Mouse (Mus musculus): ENCODE results near the gene Nppa. TPM values are rescaled to one million over a fixed set of nuclear protein-coding genes. Genes with fewer than 3 reads are reported as not detected.

The Nppa gene
- polyA plus RNA-seq, 1 experiment from 2014 or later: 7,623 TPM

DNA sequence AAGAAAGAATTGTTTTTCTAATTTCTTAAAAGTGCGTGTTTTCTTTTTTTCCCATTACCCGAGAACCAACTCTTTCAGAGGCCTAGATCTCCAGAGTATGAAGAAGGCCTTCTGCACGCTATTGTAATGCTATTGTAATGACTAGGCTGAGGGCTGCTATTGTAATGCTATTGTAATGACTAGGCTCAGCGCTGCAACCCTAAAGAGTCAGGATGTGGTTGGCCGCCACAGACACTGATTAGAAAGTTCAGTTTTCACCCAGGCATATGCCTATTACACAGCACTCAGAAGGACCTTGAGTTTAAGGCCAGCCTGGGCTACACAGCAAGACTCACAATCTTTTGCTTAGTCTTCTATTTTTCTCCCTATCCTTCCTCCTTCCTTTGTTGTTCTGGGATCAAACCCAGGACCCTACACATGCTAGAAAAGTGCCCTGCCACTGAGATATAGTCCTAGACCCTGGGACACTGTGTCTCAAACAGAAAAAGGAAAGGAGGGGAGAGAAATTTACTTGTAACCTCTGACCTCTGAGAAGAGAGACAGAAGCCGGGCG is 33.4 kb downstream of the Nppa start:
- Histone ChIP-seq H3K27me3 (ENCODE audit: control insufficient read depth, insufficient read depth, low read length) (no peaks in the 10 kb centered on the region), H3K9ac (ENCODE audit: low read length) (no peak overlapping the region), H3K4me2 (ENCODE audit: low read length) (no peak overlapping the region), H3K36me3 (ENCODE audit: control insufficient read depth, insufficient read depth, low read length) (peaks cover 46% of the 10 kb centered on the region), H3K4me1 (ENCODE audit: control insufficient read depth in 2 of 2, insufficient read depth in 2 of 2, low read length in 2 of 2) (peaks cover 0 to 8% of the 10 kb centered on the region in 2 experiments; a peak in 3 of 4 replicates), H3K4me3 (ENCODE audit: control insufficient read depth in 1 of 2, insufficient read depth in 1 of 2, low read depth in 1 of 2, low read length in 2 of 2) (no peak overlapping the region), H3K27ac (replicated peaks in 1 of 2; ENCODE audit: control insufficient read depth in 1 of 2, insufficient read depth in 1 of 2, low read depth in 2 of 2, low read length in 2 of 2) (no peak overlapping the region), H3K9me3 (ENCODE audit: control insufficient read depth, low read length) (no peaks in the 10 kb centered on the region)
- no peak for ATAC-seq (ENCODE audit: insufficient number of reproducible peaks, insufficient read depth, low FRiP score, low read depth)
- WGBS: 81% methylated on average over 7 of the region's 7 CpGs

DNA sequence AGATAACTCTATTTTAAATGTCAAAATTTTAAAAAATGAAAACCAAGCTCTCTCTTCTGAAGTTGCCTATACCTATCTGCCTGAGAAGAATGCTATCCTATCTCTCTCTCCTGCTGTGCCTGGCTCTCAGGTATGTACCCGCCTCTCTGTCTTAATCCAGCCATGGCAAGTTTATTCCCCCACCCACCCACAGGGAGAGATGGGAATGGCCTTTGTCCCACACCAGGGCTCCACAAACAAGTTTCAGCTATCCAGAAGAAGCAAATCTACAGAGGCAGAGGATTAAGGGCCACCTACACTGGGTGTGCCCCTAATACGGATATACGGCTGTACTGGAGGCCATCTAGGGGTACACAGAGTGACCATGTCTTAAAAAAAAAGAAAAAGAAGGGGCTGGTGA is 34.9 kb downstream of the Nppa start:
- H3K4me1 ChIP-seq (ENCODE audit: control insufficient read depth in 2 of 2, insufficient read depth in 2 of 2, low read length in 2 of 2): peaks cover 10 to 21% of the 10 kb centered on the region in 2 experiments
- 88% methylated on average over 3 of the region's 3 CpGs for WGBS
- no peak overlapping the region for H3K9ac ChIP-seq (ENCODE audit: low read length)

DNA sequence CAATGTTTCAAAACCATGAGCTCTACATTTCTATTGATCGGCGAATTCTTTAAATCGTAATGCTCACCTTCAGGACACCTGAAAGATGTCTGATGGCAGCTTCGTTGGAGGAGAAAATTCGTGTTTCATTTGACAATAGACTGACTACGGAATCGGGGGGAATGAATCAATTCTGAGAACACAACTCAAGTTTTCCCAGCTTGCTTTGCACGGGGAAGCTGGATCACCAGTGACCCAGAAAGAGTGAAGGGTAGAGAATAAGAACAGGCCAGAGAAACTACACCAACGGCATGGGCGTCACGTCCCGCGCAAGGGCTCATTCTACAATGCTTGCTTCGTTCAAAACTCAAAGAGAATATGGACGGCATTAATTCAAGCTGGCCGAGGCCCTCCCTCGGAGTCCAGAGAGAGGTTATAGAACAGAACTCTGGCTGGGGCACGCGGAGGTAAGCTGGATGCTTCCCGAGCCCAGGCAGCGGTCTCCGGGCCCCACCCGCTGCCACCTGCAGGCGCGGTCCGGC is 37.6 kb downstream of the Nppa start:
- H3K4me3 ChIP-seq (ENCODE audit: control insufficient read depth in 1 of 2, insufficient read depth in 1 of 2, low read depth in 1 of 2, low read length in 2 of 2): peak overlapping the region; percentile 79 to 88
- peaks cover 20 to 39% of the 10 kb centered on the region in 2 experiments for H3K4me1 ChIP-seq (ENCODE audit: control insufficient read depth in 2 of 2, insufficient read depth in 2 of 2, low read length in 2 of 2)
- peak overlapping the region; percentile 62 to 79 for H3K27ac ChIP-seq (replicated peaks in 1 of 2; ENCODE audit: control insufficient read depth in 1 of 2, insufficient read depth in 1 of 2, low read depth in 2 of 2, low read length in 2 of 2)
- 7% methylated on average over 26 of the region's 26 CpGs for WGBS
- H3K4me2 ChIP-seq (ENCODE audit: low read length): peak overlapping the region; percentile 76
- H3K36me3 ChIP-seq (ENCODE audit: control insufficient read depth, insufficient read depth, low read length): peaks cover 30% of the 10 kb centered on the region
- no peaks in the 10 kb centered on the region for H3K27me3 ChIP-seq (ENCODE audit: control insufficient read depth, insufficient read depth, low read length)
- peak overlapping the region; percentile 74 for H3K9ac ChIP-seq (ENCODE audit: low read length)
- no peaks in the 10 kb centered on the region for H3K9me3 ChIP-seq (ENCODE audit: control insufficient read depth, low read length)
- no peak for ATAC-seq (ENCODE audit: insufficient number of reproducible peaks, insufficient read depth, low FRiP score, low read depth)

More for the DNA sequence above, 34.9 kb downstream of the Nppa start:
- no peak overlapping the region for H3K4me2 ChIP-seq (ENCODE audit: low read length)
- ATAC-seq (ENCODE audit: insufficient number of reproducible peaks, insufficient read depth, low FRiP score, low read depth): no peak
- no peaks in the 10 kb centered on the region for H3K9me3 ChIP-seq (ENCODE audit: control insufficient read depth, low read length)
- H3K36me3 ChIP-seq (ENCODE audit: control insufficient read depth, insufficient read depth, low read length): peaks cover 35% of the 10 kb centered on the region
- H3K4me3 ChIP-seq (ENCODE audit: control insufficient read depth in 1 of 2, insufficient read depth in 1 of 2, low read depth in 1 of 2, low read length in 2 of 2): no peak overlapping the region
- H3K27ac ChIP-seq (replicated peaks in 1 of 2; ENCODE audit: control insufficient read depth in 1 of 2, insufficient read depth in 1 of 2, low read depth in 2 of 2, low read length in 2 of 2): no peak overlapping the region
- H3K27me3 ChIP-seq (ENCODE audit: control insufficient read depth, insufficient read depth, low read length): no peaks in the 10 kb centered on the region

DNA sequence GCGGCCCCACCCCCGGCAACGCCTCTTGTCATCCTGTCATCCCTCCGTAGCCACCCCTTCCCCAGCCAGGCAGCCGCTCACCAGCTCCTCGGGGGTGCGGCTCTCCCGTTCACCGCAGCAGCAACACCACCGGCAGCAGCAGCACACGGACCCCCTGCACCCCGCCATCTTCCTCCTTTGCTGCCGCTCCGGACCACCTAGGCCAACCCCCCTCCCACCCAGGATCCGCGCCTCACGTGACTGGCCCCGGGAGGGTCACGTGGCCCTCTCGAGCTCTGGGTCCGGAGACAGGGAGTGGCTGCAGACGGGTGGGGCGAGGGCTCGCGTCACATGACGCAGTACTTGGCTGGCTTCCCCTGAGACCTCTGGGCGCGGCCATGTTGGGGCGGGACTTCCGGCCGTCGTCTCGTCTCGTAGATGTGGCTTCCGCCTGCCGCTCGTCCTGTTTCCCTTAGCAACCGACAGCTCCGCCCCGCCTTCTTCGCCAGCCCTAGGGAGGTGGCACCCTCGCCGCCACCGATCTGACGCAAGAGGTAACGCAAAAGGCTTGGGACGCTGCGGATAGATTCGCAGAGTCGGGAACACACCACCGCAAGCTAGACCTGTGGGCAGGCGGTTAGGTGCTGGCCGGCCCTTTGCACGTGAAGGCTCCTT is 38.2 kb downstream of the Nppa start, which contains the start of the genes Clcn6 and Mthfr:
Gene Clcn6 (minus strand): TSS at position 222 of the 654 bp plus-strand sequence.
Gene Mthfr (plus strand): TSS at position 478 of the 654 bp plus-strand sequence.
- no peaks in the 10 kb centered on the region for H3K27me3 ChIP-seq (ENCODE audit: control insufficient read depth, insufficient read depth, low read length)
- ATAC-seq (ENCODE audit: insufficient number of reproducible peaks, insufficient read depth, low FRiP score, low read depth): peak; percentile 94
- peaks cover 20 to 39% of the 10 kb centered on the region in 2 experiments for H3K4me1 ChIP-seq (ENCODE audit: control insufficient read depth in 2 of 2, insufficient read depth in 2 of 2, low read length in 2 of 2)
- H3K36me3 ChIP-seq (ENCODE audit: control insufficient read depth, insufficient read depth, low read length): peaks cover 32% of the 10 kb centered on the region
- H3K9me3 ChIP-seq (ENCODE audit: control insufficient read depth, low read length): no peaks in the 10 kb centered on the region
- peak within 1 kb of the TSS; percentile 79 to 88 for H3K4me3 ChIP-seq (ENCODE audit: control insufficient read depth in 1 of 2, insufficient read depth in 1 of 2, low read depth in 1 of 2, low read length in 2 of 2)
- peak within 1 kb of the TSS; percentile 62 to 81 for H3K27ac ChIP-seq (replicated peaks in 1 of 2; ENCODE audit: control insufficient read depth in 1 of 2, insufficient read depth in 1 of 2, low read depth in 2 of 2, low read length in 2 of 2)
- under 1% methylated on average over 54 of the region's 54 CpGs for WGBS
- peak within 1 kb of the TSS; percentile 79 for H3K9ac ChIP-seq (ENCODE audit: low read length)
- peak within 1 kb of the TSS; percentile 86 for H3K4me2 ChIP-seq (ENCODE audit: low read length)

DNA sequence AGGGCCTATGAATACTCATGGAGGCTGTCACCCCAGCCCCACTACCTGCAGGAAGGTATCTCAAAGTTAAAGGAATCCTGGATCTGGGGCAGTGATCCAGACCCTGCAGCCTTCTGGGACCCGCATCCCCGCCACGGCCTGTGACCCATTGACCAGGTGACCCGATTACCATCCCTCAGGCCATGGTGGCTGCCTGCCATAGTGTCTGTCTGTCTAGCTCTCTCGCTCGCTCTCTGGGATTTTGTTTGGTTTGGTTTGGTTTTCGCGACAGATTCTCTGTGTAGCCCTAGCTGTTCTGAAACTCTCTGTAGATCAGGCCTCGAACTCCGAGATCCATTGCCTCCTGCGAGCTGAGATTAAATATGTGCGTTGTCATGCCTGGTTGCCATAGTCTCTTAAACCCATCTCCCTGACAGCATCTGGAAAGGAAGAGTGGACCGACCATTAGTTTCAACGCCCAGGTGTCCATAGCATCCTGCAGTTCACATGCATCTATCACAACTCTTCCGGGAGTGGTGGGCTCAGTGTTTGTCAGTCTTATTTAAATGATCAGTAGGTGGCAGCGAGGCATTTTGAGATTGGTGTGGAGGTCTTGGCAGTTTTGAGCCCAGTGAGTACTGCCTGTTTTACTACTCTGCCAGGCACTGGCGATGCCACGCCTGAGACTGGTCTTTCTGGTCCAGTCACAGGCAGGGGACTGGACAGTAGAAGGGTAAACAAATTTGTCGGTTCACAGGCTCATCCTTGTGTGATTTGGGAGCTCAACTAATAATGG is 38.9 kb downstream of the Nppa start:
- Histone ChIP-seq H3K27ac (replicated peaks in 1 of 2; ENCODE audit: control insufficient read depth in 1 of 2, insufficient read depth in 1 of 2, low read depth in 2 of 2, low read length in 2 of 2) (peak overlapping the region; percentile 56 to 81), H3K9me3 (ENCODE audit: control insufficient read depth, low read length) (no peaks in the 10 kb centered on the region), H3K4me2 (ENCODE audit: low read length) (peak overlapping the region; percentile 86), H3K4me3 (ENCODE audit: control insufficient read depth in 1 of 2, insufficient read depth in 1 of 2, low read depth in 1 of 2, low read length in 2 of 2) (peak overlapping the region; percentile 79 to 80), H3K36me3 (ENCODE audit: control insufficient read depth, insufficient read depth, low read length) (peaks cover 33% of the 10 kb centered on the region), H3K4me1 (ENCODE audit: control insufficient read depth in 2 of 2, insufficient read depth in 2 of 2, low read length in 2 of 2) (peaks cover 20 to 41% of the 10 kb centered on the region in 2 experiments), H3K27me3 (ENCODE audit: control insufficient read depth, insufficient read depth, low read length) (no peaks in the 10 kb centered on the region), H3K9ac (ENCODE audit: low read length) (peak overlapping the region; percentile 79)
- WGBS: 21% methylated on average over 19 of the region's 19 CpGs
- no peak for ATAC-seq (ENCODE audit: insufficient number of reproducible peaks, insufficient read depth, low FRiP score, low read depth)

DNA sequence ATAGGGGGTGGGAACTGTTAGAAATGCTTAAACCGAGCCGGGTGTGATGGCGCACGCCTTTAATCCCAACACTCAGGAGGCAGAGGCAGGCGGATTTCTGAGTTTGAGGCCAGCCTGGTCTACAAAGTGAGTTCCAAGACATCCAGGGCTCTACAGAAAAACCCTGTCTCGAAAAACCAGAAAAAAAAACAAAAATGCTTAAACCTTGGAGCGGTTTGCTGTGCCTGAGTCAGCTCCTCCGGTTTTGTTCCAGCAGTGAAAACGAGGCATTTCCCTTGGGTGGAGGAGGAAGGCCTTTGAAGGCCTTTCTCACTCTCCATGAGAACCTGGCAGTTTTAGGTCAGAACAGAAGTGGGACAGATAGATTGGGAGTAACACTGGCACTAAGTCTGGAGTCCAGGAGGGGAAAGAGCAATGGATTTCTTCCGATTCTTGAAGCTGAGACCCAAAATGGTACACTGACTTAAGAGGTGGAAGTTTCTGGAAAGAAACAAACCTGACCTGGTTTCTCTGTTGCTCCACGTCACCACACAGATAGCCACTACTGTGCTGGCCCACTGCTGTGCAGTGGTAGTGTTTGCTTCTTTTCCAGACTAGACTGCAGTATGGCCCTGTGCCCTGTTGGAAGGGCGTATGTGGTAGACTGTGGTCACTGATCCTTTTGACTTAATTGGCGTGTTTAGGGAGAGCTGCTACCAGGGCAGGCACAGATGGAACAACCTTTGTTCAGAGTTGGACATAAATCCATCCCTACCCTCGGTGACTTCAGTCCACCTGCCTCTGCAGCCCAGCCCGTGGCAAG is 39.7 kb downstream of the Nppa start:
- H3K27me3 ChIP-seq (ENCODE audit: control insufficient read depth, insufficient read depth, low read length): no peaks in the 10 kb centered on the region
- no peaks in the 10 kb centered on the region for H3K9me3 ChIP-seq (ENCODE audit: control insufficient read depth, low read length)
- peak overlapping the region; percentile 79 to 80 for H3K4me3 ChIP-seq (ENCODE audit: control insufficient read depth in 1 of 2, insufficient read depth in 1 of 2, low read depth in 1 of 2, low read length in 2 of 2)
- H3K4me2 ChIP-seq (ENCODE audit: low read length): peak overlapping the region; percentile 86
- no peak for ATAC-seq (ENCODE audit: insufficient number of reproducible peaks, insufficient read depth, low FRiP score, low read depth)
- 63% methylated on average over 15 of the region's 15 CpGs for WGBS
- peaks cover 20 to 43% of the 10 kb centered on the region in 2 experiments for H3K4me1 ChIP-seq (ENCODE audit: control insufficient read depth in 2 of 2, insufficient read depth in 2 of 2, low read length in 2 of 2)
- H3K27ac ChIP-seq (replicated peaks in 1 of 2; ENCODE audit: control insufficient read depth in 1 of 2, insufficient read depth in 1 of 2, low read depth in 2 of 2, low read length in 2 of 2): peak overlapping the region; percentile 56 to 81
- H3K9ac ChIP-seq (ENCODE audit: low read length): peak overlapping the region; percentile 74
- peaks cover 34% of the 10 kb centered on the region for H3K36me3 ChIP-seq (ENCODE audit: control insufficient read depth, insufficient read depth, low read length)

All from heart, embryonic 14.5 days (tissue).